Mouse (Mus musculus) gastrocnemius, postnatal 4 days (tissue): ENCODE data around the gene Asap3. TPM values are rescaled to one million over a fixed set of nuclear protein-coding genes. Genes with fewer than 3 reads are reported as not detected.

ENCODE experiments used
- DNase-seq, 2 experiments: peaks; one replicate each; pipeline ENCODE4 v3.0.0; 2021 to 2022; ENCODE audit warnings: low spot score in 2 of 2, mixed read lengths in 2 of 2
- long read RNA-seq, 2 experiments: library from polyadenylated mRNA; stranded (forward); transcript quantifications; one replicate each; pipeline ENCODE4 v2.0.0; 2021
- total RNA-seq, 2 experiments: library from RNA; stranded (reverse); gene quantifications; 2 replicates each; pipeline ENCODE4 v1.2.3; 2021

The Asap3 gene
- 10 to 100 TPM; 12.2 to 13.4 TPM for total RNA-seq
- long read RNA-seq, experiment 1, full-length matches to known transcripts = 3 of 11 reads
- long read RNA-seq, experiment 1, partial matches to known transcripts = 3 of 11 reads
- long read RNA-seq, experiment 1, other reads (novel, unspliced or antisense) = 5 of 11 reads
- long read RNA-seq, experiment 2, full-length matches to known transcripts = 8 of 18 reads
- long read RNA-seq, experiment 2, partial matches to known transcripts = 4 of 18 reads
- long read RNA-seq, experiment 2, other reads (novel, unspliced or antisense) = 6 of 18 reads

DNA sequence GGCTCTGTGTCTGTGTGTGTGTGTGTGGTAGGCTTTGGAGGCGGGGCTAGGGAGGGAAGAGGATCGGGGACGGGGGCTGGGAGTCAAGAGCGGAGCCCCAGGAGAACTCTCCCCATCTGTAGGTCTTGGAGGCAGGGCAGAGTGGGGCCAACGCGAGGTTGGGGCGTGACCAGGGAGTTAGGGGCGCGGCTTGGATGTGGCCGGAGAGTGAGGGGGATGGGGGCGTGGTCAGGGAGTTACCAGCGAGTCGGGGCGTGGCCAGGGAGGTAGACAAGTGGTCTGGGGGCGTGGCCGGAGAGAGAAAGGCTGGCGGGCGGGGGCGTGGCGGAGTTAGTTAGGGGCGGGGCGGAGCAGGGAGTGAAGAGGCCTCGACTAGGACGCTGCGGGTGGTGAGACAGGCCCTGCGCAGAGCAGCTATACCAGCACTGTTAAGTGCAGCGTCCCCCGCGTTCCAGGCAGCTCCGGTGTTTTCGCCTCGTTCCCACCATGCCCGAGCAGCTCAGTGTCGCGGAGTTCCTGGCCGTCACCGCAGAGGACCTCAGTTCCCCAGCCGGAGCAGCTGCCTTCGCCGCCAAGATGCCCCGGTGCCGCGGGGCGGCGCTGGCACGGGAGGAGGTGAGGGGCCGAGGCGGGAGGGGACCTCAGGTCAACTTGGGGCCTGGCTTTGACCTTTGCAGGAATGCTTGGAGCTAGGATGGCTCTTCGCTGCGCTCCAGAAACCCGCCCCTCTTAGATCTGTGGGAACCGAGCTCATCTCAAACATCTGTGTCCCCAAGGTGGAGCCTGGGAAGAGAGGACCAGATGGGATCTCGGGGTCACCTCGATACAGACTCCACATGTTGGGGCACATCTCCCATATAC, at the start of gene Asap3:
TSS of gene Asap3 (plus strand) at position 333 of the 861 bp plus-strand sequence.
- DNase-seq = peak; percentile 97 to 99

DNA sequence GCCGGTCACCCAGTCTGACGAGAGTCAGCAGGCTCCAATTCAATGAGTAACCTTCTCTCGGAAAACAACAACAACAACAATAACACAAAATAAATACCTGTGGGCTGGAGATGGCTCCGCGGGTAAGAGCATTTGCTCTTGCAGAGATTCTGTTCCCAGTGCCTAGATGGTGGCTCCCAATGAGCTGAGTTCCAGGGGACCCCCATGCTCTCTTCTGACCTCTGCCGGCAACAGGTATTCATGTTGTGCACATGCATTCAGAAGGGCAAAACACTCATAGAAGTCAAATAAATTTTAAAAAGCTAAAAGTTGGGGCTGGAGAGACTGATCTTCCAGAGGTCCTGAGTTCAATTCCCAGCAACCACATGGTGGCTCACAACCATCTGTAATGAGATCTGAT, 47.7 kb upstream of the Asap3 start:
- DNase-seq = no peak

DNA sequence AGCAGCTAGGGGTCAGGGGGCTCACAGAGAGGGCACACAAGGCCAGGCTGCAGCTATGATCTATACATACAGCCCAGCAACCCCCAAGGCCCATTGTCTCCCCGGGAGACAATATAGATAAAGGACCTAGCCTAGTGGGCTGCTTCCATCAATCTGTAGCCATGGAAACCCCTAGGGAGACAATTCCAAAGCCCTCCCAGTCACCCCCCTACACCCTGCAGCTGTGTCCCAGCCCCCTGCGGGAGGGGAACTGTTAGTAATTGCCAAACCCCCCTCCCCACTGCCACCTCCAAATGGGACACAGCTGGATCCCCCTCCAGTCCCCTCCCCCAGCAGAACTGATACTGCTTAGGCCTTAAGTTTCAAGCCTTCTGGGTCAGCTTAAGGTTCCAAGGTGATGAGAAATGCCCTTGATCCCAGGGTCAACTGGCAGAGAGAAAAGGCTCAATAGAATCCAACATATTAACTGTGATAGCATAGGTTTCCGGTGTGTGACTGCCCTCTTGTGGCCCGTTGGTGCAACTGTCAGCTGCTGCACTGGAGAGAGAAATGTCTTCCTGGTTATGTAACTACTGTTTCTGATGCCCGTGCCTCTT, 46.3 kb upstream of the Asap3 start:
- peak in 1 of 2 experiments; percentile 67 for DNase-seq

DNA sequence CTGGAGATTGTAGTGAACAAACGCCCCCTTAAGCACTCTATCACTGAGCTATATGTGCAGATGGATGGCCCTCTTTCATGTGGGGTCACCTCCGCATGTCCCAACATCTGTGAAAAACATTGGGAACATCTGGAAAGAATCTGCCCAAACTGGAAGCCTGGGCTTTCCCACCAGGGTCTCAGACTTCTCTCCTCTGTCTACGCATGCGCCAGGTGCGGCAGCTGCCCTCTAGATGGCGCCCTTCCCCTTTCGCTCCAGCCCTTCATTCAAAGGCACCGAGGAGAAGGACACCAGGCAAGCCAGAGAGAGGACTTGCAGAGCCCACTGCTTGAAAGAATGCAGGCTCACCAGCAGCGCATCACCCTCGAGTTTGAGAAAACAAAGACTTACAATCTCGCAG, 42.7 kb upstream of the Asap3 start:
- DNase-seq = peak; percentile 88

DNA sequence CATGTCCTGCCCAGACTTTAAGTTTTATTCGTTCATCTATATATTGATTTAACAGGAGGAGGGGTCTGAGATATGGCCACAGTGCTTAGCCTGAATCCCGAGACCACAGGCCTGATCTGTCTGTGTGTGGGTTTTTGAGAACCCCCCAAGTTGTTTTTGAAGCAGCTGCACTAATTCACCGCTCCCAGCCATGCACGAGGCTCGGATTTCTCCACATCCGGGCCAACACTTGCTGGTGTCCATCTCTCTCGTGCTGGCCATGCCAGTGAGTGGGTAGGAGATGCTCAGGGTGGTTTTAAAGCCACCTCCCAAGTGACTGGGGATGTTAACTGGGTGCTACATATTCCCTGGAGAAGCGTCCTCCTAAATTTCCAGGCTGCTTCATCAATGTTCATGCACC, 41.2 kb upstream of the Asap3 start:
- DNase-seq = peak in 1 of 2 experiments; percentile 60

DNA sequence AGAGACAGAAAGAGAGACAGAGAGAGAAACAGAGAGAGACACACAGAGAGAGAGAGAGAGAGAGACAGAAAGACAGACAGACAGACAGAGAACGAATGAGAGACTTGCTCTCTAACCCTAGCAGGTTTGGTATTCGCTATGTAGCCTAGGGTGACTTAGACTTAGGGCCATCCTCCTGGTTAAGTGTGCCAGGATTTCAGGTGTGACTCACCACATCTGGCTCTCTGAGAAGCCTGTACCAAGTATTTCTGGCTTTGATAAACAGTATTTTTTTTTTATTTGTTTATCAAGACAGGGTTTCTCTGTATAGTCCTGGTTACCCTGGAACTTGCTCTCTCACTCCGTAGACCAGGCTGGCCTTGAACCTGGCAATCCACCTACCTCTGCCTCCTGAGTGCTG, 38.5 kb upstream of the Asap3 start:
- DNase-seq = no peak

DNA sequence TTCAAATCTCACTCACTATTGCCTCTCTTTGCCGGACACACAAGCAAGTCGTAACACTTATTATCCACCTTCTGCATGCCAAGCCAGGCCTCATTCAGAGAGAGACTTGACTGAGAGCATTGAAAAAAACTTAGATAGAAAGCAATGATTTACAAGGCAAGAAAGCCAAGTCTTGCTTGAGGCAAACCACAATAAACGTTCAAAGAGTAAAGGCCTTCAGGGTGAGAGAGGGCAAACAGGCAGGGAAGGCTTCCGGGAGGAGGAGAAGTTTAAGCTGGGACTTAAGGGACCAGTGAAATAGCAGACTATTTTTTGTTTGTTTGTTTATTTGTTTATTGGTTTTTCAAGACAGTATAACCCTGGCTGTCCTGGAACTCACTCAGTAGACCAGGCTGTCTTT, 35.8 kb upstream of the Asap3 start:
- DNase-seq = no peak

DNA sequence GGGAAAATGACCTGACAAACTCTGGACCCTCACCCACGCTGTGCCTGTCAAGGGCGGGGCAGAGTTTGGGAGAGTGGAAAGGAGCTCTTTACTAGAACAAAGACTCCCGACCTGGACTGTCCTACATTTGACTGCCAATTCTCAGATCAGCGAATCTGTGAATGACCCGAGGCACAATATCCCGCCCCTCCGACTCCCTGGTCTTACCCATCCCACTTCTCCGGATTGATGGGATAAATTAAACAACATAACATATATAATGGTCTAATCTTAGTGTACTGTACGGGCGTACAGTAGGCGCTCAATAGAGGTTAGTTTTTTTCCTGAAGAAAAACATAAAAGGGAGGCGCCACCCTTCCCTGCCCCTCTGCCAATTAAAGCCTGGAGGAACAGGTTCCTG, 34.7 kb upstream of the Asap3 start:
- DNase-seq = no peak

DNA sequence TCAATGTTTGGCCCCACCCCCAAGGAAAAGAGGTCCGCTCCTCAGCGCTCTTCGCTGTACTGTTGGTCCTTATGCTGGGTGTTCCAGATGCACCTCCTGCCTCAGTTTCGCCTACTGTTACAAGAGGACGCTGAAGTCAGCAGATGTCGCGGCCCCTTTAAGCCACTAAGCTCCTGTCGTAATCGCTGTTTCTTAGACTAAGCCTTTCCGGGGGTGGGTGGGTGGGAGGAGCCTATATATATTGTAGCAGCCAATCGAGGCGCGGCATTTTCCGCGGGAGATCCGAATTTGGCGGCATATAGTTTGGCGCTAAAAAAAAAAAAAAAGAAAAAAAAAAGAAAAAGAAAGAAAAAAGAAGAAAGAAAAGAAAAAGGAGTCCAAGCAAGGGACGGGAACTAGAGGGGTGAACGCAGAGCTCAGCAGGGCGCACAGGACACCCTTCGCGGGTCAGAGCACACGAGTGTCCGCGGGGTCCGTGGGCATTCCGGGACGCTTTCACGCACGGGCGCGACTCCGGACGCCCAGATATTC, 34.1 kb upstream of the Asap3 start, which contains the start of gene E2f2:
TSS of gene E2f2 (plus strand) at position 384 of the 531 bp plus-strand sequence.
- peak in 1 of 2 experiments; percentile 77 for DNase-seq

DNA sequence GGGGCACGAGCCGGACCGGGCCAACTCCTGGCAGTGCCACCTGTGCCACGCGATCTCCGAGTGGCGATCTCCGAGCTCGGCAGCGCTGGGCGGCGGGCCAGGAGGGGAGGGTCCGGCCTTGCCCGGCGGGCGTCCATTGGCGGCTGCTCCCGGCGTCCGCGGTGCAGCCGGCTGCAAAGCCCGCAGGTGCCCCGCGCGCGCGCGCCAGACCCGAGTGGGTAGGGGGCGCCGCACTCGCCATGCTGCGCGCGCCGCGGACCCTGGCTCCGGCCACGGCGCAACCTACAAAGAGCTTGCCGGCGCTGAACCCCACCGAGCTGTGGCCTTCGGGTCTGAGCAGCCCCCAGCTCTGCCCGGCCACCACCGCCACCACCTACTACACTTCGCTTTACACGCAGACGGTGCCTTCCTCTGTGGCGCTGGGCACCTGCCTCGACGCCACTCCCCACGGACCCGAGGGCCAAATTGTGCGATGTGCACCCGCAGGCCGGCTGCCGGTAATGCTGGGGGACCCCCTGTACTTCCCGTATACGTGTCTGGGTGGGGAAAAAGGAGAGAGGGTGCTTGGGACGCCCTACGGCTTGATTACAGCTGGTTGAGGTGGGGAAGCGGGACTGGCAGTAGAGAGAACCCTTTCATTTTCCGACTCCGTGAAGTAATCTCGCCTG, 33.5 kb upstream of the Asap3 start:
- DNase-seq = peak; percentile 70 to 83

DNA sequence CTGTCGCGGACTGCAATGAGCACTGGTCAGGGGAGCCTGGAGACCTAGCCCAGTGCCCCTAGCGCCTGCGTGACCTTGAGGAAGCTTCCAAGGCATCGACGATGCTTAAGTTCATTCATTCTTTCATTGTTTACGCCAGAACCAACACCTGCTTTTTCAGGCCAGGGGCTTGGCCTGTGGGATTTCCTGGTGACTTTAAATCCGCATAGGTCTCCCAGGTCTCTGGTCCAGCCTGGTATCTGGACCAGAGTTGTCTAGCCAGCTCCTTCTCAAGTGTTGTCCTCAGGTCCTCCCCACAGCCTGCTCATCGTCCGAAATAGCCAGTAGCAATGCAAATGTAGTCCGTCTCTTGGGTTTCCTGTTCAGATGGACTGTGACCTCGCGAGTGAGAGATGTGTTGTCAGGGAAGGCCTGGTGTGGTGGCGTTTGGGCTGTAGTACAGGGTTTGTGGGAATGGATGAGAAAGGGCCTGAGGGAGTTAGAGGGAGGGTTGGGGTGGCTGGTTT, 32.9 kb upstream of the Asap3 start:
- DNase-seq = no peak

DNA sequence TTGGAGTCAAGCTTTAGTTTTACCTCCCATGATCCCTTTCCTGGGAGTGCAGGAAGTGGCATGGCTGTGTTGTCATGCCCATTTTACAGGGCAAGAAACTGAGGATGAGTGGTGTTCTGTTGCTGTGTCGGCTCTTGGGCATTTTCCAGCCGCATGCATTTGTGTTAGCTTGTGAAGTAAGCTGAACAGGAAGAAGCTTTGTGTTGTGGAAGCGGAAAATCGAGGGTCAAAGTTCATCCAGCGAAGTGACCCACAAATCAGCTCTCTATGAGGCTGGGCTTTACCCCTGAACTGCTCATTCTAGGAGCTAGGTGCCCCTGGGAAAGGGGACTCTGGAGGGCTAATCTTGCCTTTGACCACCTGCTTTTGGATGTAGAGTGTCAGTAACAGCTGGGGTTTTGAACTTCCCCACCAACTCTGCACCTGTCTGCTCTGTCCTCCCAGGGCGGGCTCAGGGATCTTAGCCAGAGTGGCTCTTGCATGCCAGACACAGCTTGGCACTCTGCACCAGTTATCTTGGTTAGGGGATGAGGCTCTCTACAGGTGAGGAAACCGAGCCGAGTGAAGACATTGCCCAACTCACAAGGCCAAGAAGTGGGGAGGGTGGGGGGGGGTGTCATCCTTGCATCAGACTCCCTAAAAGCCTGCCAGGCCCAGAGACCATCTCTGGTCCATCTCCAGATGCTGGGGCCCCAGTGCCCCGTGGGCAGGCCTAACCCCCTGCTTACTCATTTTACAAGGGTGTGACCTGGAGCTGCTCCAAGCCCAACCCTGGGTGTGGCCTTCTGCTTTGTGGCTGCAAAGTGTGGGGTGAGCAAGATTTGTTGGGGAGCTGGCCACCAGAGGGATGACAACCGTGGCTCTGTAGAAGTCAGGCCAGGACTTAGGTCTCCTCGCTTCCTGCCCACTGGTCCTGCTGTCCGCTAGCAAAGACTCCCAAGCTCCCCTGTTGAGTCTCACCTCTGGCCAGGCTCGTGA, 31.7 kb upstream of the Asap3 start:
- peak in 1 of 2 experiments; percentile 71 for DNase-seq

DNA sequence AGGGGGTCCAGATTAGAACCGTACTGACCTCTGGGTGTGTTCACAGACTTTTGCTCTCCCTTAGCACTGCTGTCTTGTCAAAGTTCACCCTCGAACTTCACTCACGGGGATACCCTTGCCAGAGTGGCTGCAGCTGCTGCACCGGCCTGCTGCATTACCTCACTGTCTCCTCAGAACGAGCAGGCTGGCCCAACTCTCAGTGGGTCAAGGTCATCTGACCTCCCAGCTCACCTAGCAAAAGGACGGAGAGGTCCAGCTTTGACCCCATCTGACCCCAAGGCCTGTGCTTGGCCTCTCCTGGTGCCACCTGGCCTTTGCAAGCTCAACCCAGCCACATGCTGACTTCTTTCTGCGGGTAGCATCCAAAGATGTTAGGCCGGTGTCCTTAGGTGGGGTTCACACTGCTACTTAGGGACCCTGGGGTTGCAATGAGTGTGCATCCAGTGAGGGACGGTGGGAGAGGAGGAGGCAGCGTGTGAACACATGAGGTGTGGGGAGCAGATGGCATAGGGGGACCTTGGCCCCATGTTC, 30.1 kb upstream of the Asap3 start:
- DNase-seq = no peak

DNA sequence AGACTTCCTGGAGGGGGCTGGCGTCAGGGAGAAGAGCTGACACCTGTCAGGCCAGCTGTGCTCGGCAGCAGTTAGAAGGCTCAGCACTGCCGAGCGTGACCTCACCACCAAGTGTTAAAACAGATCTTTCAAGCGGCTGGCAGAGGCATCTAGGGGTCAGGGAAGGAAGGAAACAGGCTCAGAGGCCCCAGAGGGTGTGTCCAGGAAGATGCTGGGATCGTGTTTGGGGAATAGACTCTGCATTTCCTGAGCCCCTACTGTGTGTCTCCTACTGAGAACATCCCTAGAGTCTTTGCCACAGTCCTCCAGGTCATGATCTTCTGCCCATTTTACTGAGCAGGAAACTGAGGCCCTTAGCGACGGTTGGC, 28.9 kb upstream of the Asap3 start:
- no peak for DNase-seq

DNA sequence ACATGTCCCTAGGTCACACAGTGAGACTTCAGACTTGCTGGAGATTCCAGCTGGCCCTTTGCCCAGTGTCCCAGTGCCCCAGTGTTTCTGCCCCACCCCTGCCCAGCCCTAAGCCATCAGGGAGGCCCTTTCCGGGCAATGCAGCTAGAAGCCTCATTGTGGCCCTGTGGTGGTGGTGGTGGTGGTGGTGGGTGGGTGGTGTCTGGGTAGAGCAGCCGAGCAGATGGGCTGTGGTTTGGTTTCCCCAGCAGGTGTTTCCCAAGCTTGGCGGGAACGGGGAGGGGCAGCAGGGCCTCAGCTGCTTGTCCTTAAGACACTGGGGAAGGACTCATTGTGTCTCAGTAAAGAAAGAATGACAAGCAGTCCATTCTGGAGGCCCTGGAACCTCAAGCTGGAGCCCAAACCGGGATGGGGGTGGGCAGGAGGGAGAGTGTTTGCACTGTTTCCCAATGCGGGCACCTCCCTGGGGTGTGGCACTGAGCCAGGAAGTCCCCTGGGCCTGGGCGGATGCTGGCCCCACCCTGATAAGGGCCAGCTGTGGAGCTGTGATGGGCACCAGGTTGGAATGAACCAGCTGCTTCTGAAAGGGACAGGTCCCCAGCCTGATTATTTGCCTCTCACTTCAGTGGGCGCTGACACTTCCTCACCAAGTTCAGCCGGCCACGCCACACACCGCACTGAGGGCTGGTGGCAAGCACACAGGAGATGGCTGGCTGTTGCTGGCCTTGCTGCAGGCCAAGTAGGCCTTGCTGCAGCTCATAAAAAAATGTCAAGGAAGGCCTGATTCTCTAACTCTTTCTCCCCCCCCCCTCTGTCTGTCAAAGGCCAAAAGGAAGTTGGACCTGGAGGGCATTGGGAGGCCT, 28.3 kb upstream of the Asap3 start:
- DNase-seq = peak in 1 of 2 experiments; percentile 59

DNA sequence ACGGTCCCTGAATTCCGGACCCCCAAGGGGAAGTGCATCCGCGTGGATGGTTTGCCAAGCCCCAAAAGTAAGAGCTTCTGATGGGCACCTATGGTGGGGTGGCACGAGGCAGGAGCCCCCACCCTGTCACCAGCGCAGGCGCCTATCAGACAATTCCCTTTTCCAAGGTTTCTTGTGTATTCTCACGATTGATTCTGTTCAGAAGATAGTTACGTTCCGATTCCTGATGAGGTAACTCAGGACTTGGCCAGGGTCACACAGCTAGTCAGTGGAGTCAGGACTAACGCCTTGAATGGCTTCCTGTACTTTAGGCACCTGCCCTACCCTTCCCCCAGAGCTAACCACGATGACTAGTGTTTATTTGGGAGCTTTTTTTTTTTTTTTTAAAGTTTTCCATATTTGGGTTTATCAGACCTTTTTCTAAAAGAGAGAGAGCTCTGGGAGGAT, 27.7 kb upstream of the Asap3 start:
- DNase-seq = no peak

DNA sequence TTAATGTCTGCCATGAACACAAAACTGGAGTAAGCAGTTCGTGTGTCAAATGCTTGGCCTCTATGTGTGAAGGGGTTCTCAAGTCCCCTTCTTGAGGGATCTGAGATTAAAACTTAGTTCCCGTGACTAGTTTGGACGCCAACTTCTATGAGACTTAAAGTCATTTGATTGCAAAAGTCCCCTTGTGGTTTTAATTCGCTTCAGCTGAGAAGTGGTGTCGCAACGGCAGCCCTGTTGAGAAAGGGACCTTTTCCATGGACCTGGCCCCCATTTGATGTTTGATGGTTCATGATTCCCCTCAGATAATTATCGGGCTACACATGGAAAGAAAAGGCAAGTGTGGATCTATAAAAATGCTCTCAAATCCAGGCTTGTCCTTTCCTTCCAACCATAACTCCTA, 26.7 kb upstream of the Asap3 start:
- DNase-seq = no peak

DNA sequence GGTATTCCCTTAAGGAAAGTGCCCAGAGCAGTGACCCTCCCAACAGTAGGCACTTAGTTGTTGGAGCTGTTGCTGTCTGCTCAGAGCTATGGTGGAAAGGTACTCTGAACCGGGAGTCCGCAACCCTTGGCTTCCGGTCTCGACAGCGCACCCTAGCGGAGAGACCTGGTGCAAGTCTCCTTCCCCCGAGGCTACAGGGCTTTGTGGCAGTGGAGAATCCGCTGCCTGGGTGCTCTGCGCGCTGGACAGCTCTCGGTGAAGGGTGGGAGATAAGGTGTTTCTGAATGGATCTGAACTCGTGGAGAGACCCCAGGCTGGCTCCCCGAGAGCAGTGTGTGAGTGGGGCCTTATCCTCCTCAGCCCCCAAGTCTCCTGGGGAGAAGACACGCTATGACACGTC, 26.2 kb upstream of the Asap3 start:
- peak; percentile 76 to 87 for DNase-seq
